ENCODE assay signal across 19 mouse cellular contexts in genomic region chr2:153139158-153139557, GRCm38 (mm10).
"Had no signal": no experiment of that assay in that cellular context is flagged by ENCODE, and none has a peak within 500 bp of the region (broad histone marks: within the 10 kb centered on the region; RNA-seq: fewer than 3 reads in every experiment).

No protein-coding gene starts in this region.

- H3K4me2 ChIP-seq: limb, embryonic 13.5 days; liver, embryonic 11.5 days; lung, embryonic 14.5 days; midbrain, embryonic 12.5 days; midbrain, embryonic 15.5 days; neural tube, embryonic 12.5 days had no signal

- H3K36me3 ChIP-seq: limb, embryonic 10.5 days; limb, embryonic 13.5 days; midbrain, embryonic 12.5 days; midbrain, embryonic 15.5 days; neural tube, embryonic 12.5 days had no signal

- H3K4me1 ChIP-seq: limb, embryonic 10.5 days; limb, embryonic 13.5 days; midbrain, embryonic 15.5 days; neural tube, embryonic 12.5 days had no signal

- H3K27me3 ChIP-seq: midbrain, embryonic 15.5 days; neural tube, embryonic 12.5 days had no signal

- DNase-seq: kidney, adult 18-20 months; kidney, postnatal 25 days; layer of hippocampus, adult 9-11 months; liver, postnatal 0 days; lung, embryonic 14.5 days; right cerebral cortex, adult 18-20 months; right cerebral cortex, postnatal 14 days; right cerebral cortex, postnatal 4 days; thymus, postnatal 25 days had no signal

- H3K9me3 ChIP-seq: limb, embryonic 10.5 days; limb, embryonic 13.5 days; midbrain, embryonic 12.5 days; midbrain, embryonic 15.5 days; neural tube, embryonic 12.5 days had no signal

- H3K9ac ChIP-seq: limb, embryonic 13.5 days; liver, embryonic 14.5 days; liver, postnatal 0 days; lung, embryonic 14.5 days; midbrain, embryonic 12.5 days; midbrain, embryonic 15.5 days; neural tube, embryonic 12.5 days had no signal

- H3K27ac ChIP-seq: kidney, postnatal 0 days; layer of hippocampus, adult 2 months; limb, embryonic 10.5 days; limb, embryonic 13.5 days; liver, embryonic 14.5 days; macrophage; neural tube, embryonic 12.5 days had no signal

- ATAC-seq: liver, postnatal 0 days; midbrain, embryonic 15.5 days had no signal

- H3K4me3 ChIP-seq: layer of hippocampus, adult 2 months; limb, embryonic 10.5 days; limb, embryonic 13.5 days; midbrain, embryonic 12.5 days; midbrain, embryonic 15.5 days; neural tube, embryonic 12.5 days had no signal
